Mouse (Mus musculus): ENCODE data around the gene Khdc3. TPM values are rescaled to one million over a fixed set of nuclear protein-coding genes. Genes with fewer than 3 reads are reported as not detected.

Khdc3 gene
- total RNA-seq, 2 experiments from 2014 or later = 1.3 to 2.4 TPM

Other genes with a start within 250 kb of the Khdc3 start
- gene Pygo1, start 176.2 kb upstream of the Khdc3 start, total RNA-seq (2021) = 10 to 100 TPM; 14.5 to 14.6 TPM
- 1 to 10 TPM in 1 of 2 experiments, under 1 TPM in 1; 0.62 to 1.4 TPM for gene Dyx1c1, start 143.1 kb upstream of the Khdc3 start, total RNA-seq (2021)
- gene Gm44503, start 143.0 kb upstream of the Khdc3 start, total RNA-seq (2021) = under 1 TPM in 1 of 2 experiments, not detected in 1; 0.09 TPM
- gene Ccpg1os, start 116.5 kb upstream of the Khdc3 start, total RNA-seq (2021) = 10 to 100 TPM in 1 of 2 experiments, 1 to 10 TPM in 1; 9.0 to 10.1 TPM
- 100 to 1,000 TPM; 111 to 123 TPM for gene Ccpg1, start 116.4 kb upstream of the Khdc3 start, total RNA-seq (2021)
- gene Pigb, start 61.5 kb upstream of the Khdc3 start, total RNA-seq (2021) = 10 to 100 TPM; 14.6 to 16.7 TPM
- 1 to 10 TPM; 4.9 to 8.1 TPM for gene Rab27a, start 57.0 kb upstream of the Khdc3 start, total RNA-seq (2021)
- gene Gm20509, start 634 bp downstream of the Khdc3 start, total RNA-seq (2021) = not detected
- gene Rsl24d1, start 11.6 kb downstream of the Khdc3 start, total RNA-seq (2021) = 10 to 100 TPM; 55.7 to 62.4 TPM